Mouse (Mus musculus) CH12.LX (cell line): ENCODE results near the gene Arhgef25.

Source experiments
- CHD2 ChIP-seq: IDR thresholded peaks from 2 replicates; pipeline ENCODE4 v1.6.1; 2011; ENCODE audit warnings: low read length, improper control_type of control experiment
- CTCF ChIP-seq, 2 experiments: IDR thresholded peaks in 1 of 2; conservative IDR thresholded peaks in 1 of 2; 2 replicates each; pipeline ENCODE4 v1.5.1; 2011 to 2012; ENCODE audit warnings: low read depth in 2 of 2, low read length in 2 of 2, improper control_type of control experiment in 1 of 2, inconsistent platforms in 1 of 2, mild to moderate bottlenecking in 1 of 2, moderate library complexity in 1 of 2
- E2F4 ChIP-seq: IDR thresholded peaks from 2 replicates; pipeline ENCODE4 v1.6.1; 2011; ENCODE audit warnings: low read depth, low read length, improper control_type of control experiment; ENCODE audit not compliant: insufficient replicate concordance
- IRF4 ChIP-seq: IDR thresholded peaks from 2 replicates; pipeline ENCODE4 v1.6.1; 2014; ENCODE audit warnings: low read depth, mild to moderate bottlenecking, inconsistent platforms, low read length, improper control_type of control experiment
- MAX ChIP-seq: IDR thresholded peaks from 2 replicates; pipeline ENCODE4 v1.6.1; 2011; ENCODE audit warnings: low read length, improper control_type of control experiment
- MAZ ChIP-seq: IDR thresholded peaks from 2 replicates; pipeline ENCODE4 v1.6.1; 2012; ENCODE audit warnings: low read depth, mild to moderate bottlenecking, inconsistent platforms, low read length, improper control_type of control experiment, moderate library complexity
- POLR2A ChIP-seq: IDR thresholded peaks from 2 replicates; pipeline ENCODE4 v1.6.1; 2011; ENCODE audit warnings: low read depth, mild to moderate bottlenecking, improper control_type of control experiment, low read length
- SMC3 ChIP-seq: IDR thresholded peaks from 2 replicates; pipeline ENCODE4 v1.6.1; 2011; ENCODE audit warnings: low read depth, low read length, improper control_type of control experiment
- USF1 ChIP-seq: IDR thresholded peaks from 2 replicates; pipeline ENCODE4 v1.6.1; 2014; ENCODE audit warnings: low read depth, mild to moderate bottlenecking, inconsistent platforms, low read length, improper control_type of control experiment
- ZKSCAN1 ChIP-seq: IDR thresholded peaks from 2 replicates; pipeline ENCODE4 v1.6.1; 2012; ENCODE audit warnings: low read depth, inconsistent platforms, low read length, improper control_type of control experiment, borderline replicate concordance

- no peak for TF ChIP-seq POLR2A
- TF ChIP-seq USF1: no peak
- no peak for TF ChIP-seq CTCF (conservative IDR thresholded peaks at IDR 0.05 in 1 of 2, IDR thresholded peaks at IDR 0.05 in 1 of 2; ENCODE audit: low read depth in 2 of 2, low read length in 2 of 2)
- no peak for TF ChIP-seq ZKSCAN1
- no peak for TF ChIP-seq IRF4
- TF ChIP-seq E2F4: no peak
- no peak for TF ChIP-seq CHD2
- TF ChIP-seq MAX: no peak
- no peak for TF ChIP-seq SMC3
- no peak for TF ChIP-seq MAZ
Measured at GRCm38 (mm10) chr10:127167614-127168192, 22.2 kb downstream of the Arhgef25 start.
